Mouse (Mus musculus) mature B cell (primary cell): ENCODE results near the gene Ftsj1.

Source experiments
- in situ Hi-C: fragments of 300-500 bp; cut with MboI; formaldehyde crosslinking; loops from 2 replicates; pipeline ENCODE4 v1.14.3; 2019

Ftsj1 gene

DNA sequence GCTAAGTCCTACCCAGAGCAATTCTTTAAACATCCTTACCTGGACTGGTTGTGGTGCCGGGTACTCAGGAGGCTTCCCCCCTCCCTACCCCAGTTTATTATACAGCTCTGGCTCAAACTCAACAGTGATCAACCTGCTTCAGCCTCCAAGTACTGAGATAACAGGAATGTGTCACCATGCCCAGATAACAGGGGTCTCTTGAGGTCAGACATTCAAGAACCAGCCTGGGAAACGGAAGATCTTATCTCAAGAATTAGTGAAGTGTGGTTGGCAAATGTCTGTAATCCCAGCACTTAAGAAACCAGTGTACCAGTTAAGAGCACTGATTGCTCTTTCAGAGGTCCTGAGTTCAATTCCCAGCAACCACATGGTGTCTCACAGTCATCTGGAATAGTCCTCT, 34.1 kb downstream of the Ftsj1 start:
- in situ Hi-C loops = no loop called here

DNA sequence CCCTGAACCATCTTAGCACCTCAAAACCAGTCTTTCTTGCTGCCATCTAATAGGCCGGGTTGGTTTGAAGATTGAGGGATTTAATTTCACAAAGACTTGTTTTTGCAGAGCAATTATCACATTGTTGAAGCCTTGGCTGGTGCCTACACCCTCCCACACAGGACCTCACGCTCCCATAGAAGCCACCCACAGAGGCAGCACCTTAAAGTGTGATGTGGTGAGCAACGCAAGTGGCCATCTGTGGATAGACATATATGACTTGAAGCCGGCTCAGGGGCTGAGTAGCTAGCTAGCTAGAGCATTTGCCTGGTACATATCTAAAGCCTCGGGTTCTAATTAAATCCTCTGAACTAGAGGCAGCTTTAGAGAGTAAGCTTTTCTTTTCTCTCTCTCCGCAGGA, 34.8 kb downstream of the Ftsj1 start:
- in situ Hi-C loops = no loop called here

DNA sequence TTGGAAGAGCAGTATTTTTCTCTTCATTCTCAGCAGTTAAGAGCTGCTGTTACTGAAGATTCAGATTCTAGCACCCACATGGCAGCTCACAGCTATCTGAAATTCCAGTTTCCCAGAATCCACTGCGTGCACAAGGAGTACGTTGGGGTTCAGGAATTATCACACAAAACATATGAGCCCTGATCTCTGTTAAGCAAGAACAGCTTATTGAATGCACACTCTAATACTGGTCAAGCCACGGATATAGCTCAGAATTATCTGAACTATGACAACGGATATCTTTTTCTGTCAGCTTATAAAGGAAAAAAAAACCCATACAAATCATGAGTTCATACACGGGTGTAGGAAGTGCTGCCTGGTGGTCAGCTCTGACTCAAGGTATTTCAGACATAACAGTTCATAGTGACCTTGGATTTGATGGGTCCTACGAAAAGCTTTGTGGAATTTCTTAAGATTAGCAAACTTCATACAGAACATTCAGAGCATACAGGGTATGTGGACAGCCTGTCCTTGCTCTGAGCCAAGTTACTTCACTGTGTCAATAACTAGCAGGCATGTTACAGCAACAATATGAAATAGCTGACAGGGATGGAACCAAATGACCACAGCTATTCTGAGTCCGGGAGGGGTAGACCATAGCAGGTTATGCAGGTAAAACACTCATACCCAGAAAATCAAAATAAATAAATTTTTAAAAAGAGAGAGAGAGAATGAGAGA, 40.6 kb downstream of the Ftsj1 start:
- in situ Hi-C loops = no loop called here

DNA sequence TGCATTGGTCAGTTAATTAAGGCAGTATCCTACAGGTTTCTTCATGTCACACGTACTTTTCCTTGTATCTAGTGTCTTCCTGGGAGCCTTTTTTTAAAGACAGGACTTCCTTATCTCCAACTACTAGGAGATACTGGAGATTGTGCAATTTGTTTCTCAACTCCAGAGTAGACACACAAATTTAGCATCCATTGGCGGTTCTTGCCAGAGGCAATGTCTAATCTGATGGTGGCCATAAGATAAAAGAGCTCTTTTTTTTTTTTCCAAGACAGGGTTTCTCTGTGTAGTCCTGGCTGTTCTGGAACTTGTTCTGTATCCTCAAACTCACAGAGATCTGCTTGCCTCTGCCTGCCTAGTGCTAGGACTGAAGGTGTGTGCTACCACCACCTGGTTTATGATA, 42.5 kb downstream of the Ftsj1 start:
- in situ Hi-C loops = no loop called here

DNA sequence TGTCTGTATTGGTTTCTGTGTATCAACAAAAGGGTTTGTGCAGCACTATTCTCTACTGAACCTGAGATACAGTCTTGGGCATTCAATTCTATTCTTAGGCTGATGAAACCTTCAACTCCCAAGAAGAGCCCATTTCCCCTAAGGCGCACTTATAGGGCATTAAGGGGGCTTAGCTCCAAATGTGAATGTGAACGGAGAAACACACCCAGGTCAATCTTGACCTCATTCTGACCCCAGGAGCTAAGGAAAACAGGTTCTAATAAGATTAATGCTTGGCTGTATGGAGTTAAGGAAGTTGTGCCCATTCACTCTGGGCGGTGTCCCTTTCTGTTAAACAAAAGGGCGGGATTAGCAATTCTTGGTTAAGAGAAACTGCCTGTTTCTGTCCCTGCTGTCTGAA, 45.0 kb downstream of the Ftsj1 start:
- in situ Hi-C loops = no loop called here

DNA sequence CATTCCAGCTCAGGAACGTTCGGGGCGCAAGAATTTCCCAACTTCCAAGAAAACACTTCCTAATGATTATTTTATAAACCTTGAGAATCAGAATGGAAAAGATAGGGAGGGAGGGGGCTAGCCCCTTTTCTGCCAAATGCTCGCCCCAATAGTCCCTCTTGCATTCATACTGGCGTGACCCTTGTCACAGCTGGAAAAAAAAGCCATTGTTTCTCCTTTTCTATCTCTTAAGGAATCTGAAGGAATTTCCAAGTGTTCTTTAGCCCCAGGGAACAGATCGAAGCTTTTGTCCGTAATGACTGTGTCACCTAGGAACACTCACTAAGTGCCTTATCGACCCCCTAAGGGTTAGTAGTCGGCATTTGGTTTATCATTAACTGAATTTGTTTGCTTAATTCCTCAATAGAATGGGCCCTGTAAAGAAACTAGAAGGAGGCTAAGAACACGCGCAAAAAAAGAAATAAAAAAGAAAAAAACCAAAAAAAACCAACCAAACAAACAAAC, 45.5 kb downstream of the Ftsj1 start:
- in situ Hi-C loops = no loop called here

DNA sequence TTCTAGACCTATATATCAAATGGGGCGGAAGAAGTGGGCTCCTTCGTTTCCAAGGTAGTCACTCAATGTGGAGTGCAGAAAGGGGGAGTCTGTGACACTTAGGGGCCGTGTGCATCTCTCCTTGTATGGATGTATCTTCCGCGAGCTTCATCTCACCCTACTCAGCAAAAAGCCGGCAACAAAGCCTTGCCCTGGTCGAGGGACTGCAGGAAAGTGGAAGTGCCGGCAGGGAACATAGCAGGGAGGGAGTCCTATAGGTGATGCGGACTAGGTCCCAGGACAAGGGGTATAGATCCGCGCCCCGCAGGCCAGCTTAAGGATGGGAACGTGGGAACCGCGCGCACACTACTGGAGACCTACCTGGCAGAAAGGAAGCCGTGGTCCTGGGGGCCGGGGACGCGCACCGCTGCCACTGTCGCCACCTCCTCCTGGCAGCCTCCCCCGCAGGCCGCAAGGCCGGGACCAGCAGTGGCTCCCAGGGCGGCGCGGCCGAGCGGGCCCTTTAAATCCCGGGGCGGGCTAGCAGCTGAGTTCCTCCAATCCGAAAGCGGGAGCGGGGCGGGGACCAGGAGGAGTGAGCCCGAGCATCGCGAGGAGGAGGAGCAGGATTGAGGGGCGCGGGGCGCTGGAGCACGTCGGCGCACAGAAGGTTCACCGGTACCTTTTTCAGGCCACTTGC, 46.1 kb downstream of the Ftsj1 start, which contains the start of gene Porcn:
Porcn (minus strand) TSS at position 511 of the 679 bp plus-strand sequence.
- in situ Hi-C loops = no loop called here

DNA sequence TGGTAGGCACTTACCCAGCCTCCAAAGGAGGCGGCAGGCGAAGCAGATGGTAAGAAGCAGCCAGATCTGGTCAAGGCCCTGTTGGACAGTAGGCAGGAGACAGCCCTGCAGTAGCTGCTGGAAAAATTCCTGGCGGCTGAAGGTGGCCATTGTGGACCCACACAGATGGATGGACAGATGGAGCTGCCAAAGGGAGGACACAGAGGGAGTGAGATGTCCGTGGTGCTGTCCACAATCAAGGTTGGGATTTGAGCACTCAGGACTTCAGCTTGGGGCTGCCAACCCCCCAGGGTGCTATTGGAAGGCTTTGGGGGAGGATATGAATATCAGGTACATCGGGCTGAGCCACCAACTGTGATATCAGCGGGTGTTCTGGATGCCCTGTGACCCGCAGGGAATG, 46.7 kb downstream of the Ftsj1 start:
- in situ Hi-C loops = no loop called here

DNA sequence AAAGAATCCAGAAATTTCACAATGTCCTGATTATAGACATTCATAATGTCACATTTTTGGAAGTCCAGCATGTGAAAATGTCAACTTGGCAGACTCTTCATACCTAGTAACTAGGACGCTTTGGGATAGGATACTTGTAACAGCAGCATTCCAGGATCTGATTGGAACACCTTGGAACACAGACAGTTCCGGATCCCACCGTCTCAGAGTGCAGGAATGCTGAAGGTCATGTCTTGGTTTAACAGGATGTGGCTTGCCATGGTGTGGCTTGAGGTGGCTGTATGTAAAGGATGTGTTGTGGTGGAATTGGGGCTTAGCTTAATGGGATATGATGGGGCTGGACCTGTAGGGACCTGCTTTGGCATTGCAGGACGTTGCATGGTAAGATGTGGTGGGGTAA, 47.1 kb downstream of the Ftsj1 start:
- in situ Hi-C loops = no loop called here

DNA sequence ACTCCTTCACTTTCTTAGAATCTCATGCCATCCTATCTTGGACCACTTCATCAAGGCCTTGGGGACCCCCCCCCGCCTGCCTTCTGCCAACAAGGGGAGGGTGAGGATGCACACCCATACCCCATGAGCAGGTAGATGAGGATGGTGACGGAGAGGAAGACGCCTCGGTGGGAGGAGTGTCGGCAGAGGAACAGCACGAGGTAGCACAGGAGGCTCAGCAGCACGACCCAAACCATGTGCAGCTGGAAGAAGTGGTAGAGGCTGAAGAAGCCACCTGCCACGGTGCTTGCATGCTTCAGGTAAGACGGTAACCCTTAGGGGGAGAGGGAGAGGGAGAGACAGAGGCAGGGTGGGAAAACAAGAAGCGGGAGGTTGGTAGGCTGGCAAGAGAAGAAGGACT, 48.1 kb downstream of the Ftsj1 start:
- in situ Hi-C loops = no loop called here

DNA sequence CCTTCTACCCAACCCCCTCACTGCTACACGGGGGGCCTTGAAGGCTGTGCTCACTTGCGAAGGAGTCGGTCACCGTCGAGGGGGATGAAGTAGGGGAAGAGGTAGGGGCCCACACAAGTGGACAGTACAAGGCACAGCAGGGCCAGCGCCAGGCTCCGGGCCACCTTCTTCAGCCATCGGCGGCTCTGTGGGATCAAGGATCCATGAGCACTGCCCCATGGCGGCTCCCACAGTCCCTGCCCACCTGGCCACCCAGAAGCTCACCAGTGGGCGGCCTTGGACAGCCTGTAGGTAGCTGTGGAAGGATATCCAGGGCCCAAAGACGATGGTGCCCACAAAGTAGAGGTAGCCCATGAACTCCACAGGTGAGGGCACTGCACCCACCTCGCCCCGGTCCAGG, 49.1 kb downstream of the Ftsj1 start:
- in situ Hi-C loops = no loop called here

DNA sequence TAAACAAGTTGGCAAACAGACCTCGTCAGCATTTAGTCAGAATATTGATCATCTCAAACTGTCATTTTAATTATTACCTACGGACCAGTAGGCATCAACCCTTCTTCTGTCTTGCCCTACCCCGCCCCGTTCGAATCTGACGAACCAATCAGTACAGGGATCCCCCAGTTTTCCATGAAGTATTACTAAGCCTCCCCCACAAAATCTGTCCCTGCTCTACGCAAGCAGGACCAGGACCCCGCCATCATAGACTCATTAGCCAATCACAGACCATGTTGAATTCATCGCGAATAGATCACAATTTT, 58.8 kb downstream of the Ftsj1 start, which contains the start of gene Ebp:
Ebp (minus strand) TSS at position 94 of the 305 bp plus-strand sequence.
- in situ Hi-C loops = no loop called here

DNA sequence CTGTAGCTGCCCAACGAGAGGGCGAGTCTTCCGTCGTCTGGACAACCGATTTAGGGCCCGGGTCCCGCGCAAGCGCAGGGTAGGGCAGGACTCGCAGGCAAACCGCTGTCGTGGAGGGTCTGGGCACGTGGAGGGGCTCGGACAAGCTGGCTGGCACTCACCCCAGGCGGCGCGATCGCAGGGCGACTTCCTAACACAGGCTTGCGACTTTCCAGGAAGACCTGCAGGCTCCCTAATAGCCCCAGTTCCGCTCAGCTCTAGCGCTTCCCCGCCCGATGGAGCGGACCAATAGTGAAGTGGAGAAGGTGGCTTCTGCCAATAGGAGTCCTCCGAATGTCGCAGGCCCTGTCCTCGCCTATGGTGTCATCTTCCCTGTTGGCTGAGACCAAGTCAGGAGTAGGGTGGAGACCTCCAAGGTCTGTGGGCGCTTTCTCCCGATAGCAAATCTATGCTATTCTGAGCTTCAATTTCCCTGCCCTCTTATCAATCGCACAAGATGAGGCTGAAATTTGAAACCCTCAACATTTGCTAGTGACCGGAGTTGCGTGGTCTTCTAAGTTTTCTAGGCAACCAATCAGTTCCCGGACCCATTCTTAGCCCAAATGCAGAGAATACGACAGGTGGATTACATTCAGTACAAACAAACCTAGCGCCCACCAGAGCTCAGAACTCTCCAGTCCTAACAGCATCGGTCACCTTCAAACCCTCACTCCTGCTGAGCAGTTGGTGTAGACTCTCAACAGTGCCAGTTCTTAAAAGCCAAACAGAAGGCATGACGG, 59.4 kb downstream of the Ftsj1 start:
- in situ Hi-C loops = no loop called here

DNA sequence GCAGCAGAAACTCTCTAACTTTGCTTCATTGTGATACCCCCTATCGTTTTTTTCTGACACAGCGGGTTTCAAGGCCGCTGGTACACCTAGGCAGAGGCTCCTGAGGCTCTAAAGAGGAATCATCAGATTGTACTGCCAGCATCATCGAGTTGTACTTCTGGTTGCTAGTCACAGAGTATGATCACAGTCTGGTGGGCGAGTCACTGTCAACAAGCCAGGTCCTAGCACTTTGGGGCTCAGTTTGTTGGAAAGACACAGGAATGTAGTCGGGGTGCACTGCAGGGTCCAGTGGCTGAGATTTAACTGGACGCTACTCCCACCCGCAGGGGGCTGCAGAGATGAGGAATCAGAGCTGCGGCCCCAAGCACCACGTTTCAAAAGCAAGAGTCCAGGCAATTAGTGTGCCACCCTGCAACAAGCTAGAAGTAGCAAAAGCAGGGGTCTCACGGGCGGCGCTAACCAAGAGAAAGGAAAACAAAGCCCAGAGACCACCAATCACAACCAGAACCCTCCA, 60.0 kb downstream of the Ftsj1 start:
- in situ Hi-C loops = no loop called here
